Mouse (Mus musculus): Measurements from ENCODE around the gene Olfr1176. TPM values are rescaled to one million over a fixed set of nuclear protein-coding genes. Genes with fewer than 3 reads are reported as not detected.

The Olfr1176 gene
- polyA plus RNA-seq (2016; fragmentation: Nextera tagmentation; extraction: Ambion mirVana) = not detected in 2 replicates

- Histone ChIP-seq H3K4me3 (no peak within 1 kb of the TSS), H3K4me2 (replicated peaks) (no peak within 1 kb of the TSS), H3K36me3 (no peaks in the 10 kb centered on the region), H3K4me1 (no peaks in the 10 kb centered on the region), H3K9ac (no peak within 1 kb of the TSS), H3K9me3 (no peaks in the 10 kb centered on the region), H3K27me3 (replicated peaks) (no peaks in the 10 kb centered on the region), H3K27ac (no peak within 1 kb of the TSS)
- ATAC-seq (ENCODE audit: low FRiP score, low read depth) = no peak
- 82% methylated on average over 1 of the region's 1 CpGs for WGBS
These were observed at the start of gene Olfr1176 for GRCm38 (mm10) chr2:88336421-88336820. TSS of gene Olfr1176 (plus strand) at chr2:88336721.

- WGBS = 94% methylated on average over 4 of the region's 4 CpGs
- no peak for ATAC-seq (ENCODE audit: low FRiP score, low read depth)
- no peak within 1 kb of the TSS for H3K4me3 ChIP-seq
- H3K36me3 ChIP-seq = no peaks in the 10 kb centered on the region
- no peak within 1 kb of the TSS for H3K9ac ChIP-seq
- no peaks in the 10 kb centered on the region for H3K9me3 ChIP-seq
- no peak within 1 kb of the TSS for H3K4me2 ChIP-seq (replicated peaks)
- H3K27ac ChIP-seq = no peak within 1 kb of the TSS
- H3K27me3 ChIP-seq (replicated peaks) = no peaks in the 10 kb centered on the region
- H3K4me1 ChIP-seq = no peaks in the 10 kb centered on the region
These were observed 21.5 kb upstream of the Olfr1176 start, which contains the start of gene Olfr1174-ps for GRCm38 (mm10) chr2:88315035-88315434. TSS of gene Olfr1174-ps (minus strand) at chr2:88315135.

GRCm38 (mm10) chr2:88327115-88327514 is 9.4 kb upstream of the Olfr1176 start, which contains the start of gene Olfr1175-ps:
TSS of gene Olfr1175-ps (minus strand) at chr2:88327215.
- H3K36me3 ChIP-seq = no peaks in the 10 kb centered on the region
- 84% methylated on average over 2 of the region's 2 CpGs for WGBS
- no peak within 1 kb of the TSS for H3K9ac ChIP-seq
- H3K27ac ChIP-seq = no peak within 1 kb of the TSS
- H3K4me2 ChIP-seq (replicated peaks) = no peak within 1 kb of the TSS
- H3K4me1 ChIP-seq = no peaks in the 10 kb centered on the region
- H3K4me3 ChIP-seq = no peak within 1 kb of the TSS
- no peaks in the 10 kb centered on the region for H3K27me3 ChIP-seq (replicated peaks)
- ATAC-seq (ENCODE audit: low FRiP score, low read depth) = no peak
- no peaks in the 10 kb centered on the region for H3K9me3 ChIP-seq

- no peak within 1 kb of the TSS for H3K27ac ChIP-seq
- no peak for ATAC-seq (ENCODE audit: low FRiP score, low read depth)
These were observed 9.9 kb downstream of the Olfr1176 start, which contains the start of gene Olfr1177-ps for GRCm38 (mm10) chr2:88346392-88346791. TSS of gene Olfr1177-ps (minus strand) at chr2:88346492.

GRCm38 (mm10) chr2:88356304-88356703 is 19.8 kb downstream of the Olfr1176 start:
- Histone ChIP-seq H3K9me3 (no peaks in the 10 kb centered on the region), H3K4me3 (no peak overlapping the region), H3K36me3 (no peaks in the 10 kb centered on the region), H3K4me1 (no peaks in the 10 kb centered on the region), H3K4me2 (replicated peaks) (no peak overlapping the region), H3K9ac (no peak overlapping the region), H3K27ac (no peak overlapping the region), H3K27me3 (replicated peaks) (no peaks in the 10 kb centered on the region)
- WGBS = 9% methylated on average over 2 of the region's 2 CpGs
- no peak for ATAC-seq (ENCODE audit: low FRiP score, low read depth)

More at GRCm38 (mm10) chr2:88346392-88346791, 9.9 kb downstream of the Olfr1176 start, which contains the start of gene Olfr1177-ps:
- no peaks in the 10 kb centered on the region for H3K36me3 ChIP-seq
- WGBS = 86% methylated on average over 1 of the region's 1 CpGs
- H3K4me3 ChIP-seq = no peak within 1 kb of the TSS
- no peaks in the 10 kb centered on the region for H3K4me1 ChIP-seq
- no peaks in the 10 kb centered on the region for H3K9me3 ChIP-seq
- no peak within 1 kb of the TSS for H3K9ac ChIP-seq
- no peaks in the 10 kb centered on the region for H3K27me3 ChIP-seq (replicated peaks)
- H3K4me2 ChIP-seq (replicated peaks) = no peak within 1 kb of the TSS

GRCm38 (mm10) chr2:88386762-88387161 is 50.2 kb downstream of the Olfr1176 start, which contains the start of gene Olfr1178:
TSS of gene Olfr1178 (plus strand) at chr2:88387062.
- no peak within 1 kb of the TSS for H3K4me2 ChIP-seq (replicated peaks)
- H3K36me3 ChIP-seq = no peaks in the 10 kb centered on the region
- no peaks in the 10 kb centered on the region for H3K27me3 ChIP-seq (replicated peaks)
- no peaks in the 10 kb centered on the region for H3K9me3 ChIP-seq
- H3K4me1 ChIP-seq = no peaks in the 10 kb centered on the region
- no peak within 1 kb of the TSS for H3K4me3 ChIP-seq
- ATAC-seq (ENCODE audit: low FRiP score, low read depth) = no peak
- 85% methylated on average over 1 of the region's 1 CpGs for WGBS
- no peak within 1 kb of the TSS for H3K9ac ChIP-seq
- H3K27ac ChIP-seq = no peak within 1 kb of the TSS

Other genes with a start within 250 kb of the Olfr1176 start
- gene Olfr1164, start 242.8 kb upstream of the Olfr1176 start, polyA plus RNA-seq (2016; fragmentation: Nextera tagmentation; extraction: Ambion mirVana) = not detected in 2 replicates
- gene Olfr1166, start 208.4 kb upstream of the Olfr1176 start, polyA plus RNA-seq (2016; fragmentation: Nextera tagmentation; extraction: Ambion mirVana) = not detected in 2 replicates
- gene Olfr1167, start 181.5 kb upstream of the Olfr1176 start, polyA plus RNA-seq (2016; fragmentation: Nextera tagmentation; extraction: Ambion mirVana) = not detected in 2 replicates
- not detected in 2 replicates for gene Olfr1168, start 154.8 kb upstream of the Olfr1176 start, polyA plus RNA-seq (2016; fragmentation: Nextera tagmentation; extraction: Ambion mirVana)
- gene Olfr1170, start 108.4 kb upstream of the Olfr1176 start, polyA plus RNA-seq (2016; fragmentation: Nextera tagmentation; extraction: Ambion mirVana) = not detected in 2 replicates
- gene Olfr1173, start 56.8 kb upstream of the Olfr1176 start, polyA plus RNA-seq (2016; fragmentation: Nextera tagmentation; extraction: Ambion mirVana) = not detected in 2 replicates
- gene Olfr1174-ps, start 21.6 kb upstream of the Olfr1176 start, polyA plus RNA-seq (2016; fragmentation: Nextera tagmentation; extraction: Ambion mirVana) = not detected in 2 replicates
- gene Olfr1175-ps, start 9.5 kb upstream of the Olfr1176 start, polyA plus RNA-seq (2016; fragmentation: Nextera tagmentation; extraction: Ambion mirVana) = not detected in 2 replicates
- gene Olfr1177-ps, start 9.8 kb downstream of the Olfr1176 start, polyA plus RNA-seq (2016; fragmentation: Nextera tagmentation; extraction: Ambion mirVana) = not detected in 2 replicates
- gene Olfr1178, start 50.3 kb downstream of the Olfr1176 start, polyA plus RNA-seq (2016; fragmentation: Nextera tagmentation; extraction: Ambion mirVana) = not detected in 2 replicates
- not detected in 2 replicates for gene Olfr1179, start 69.7 kb downstream of the Olfr1176 start, polyA plus RNA-seq (2016; fragmentation: Nextera tagmentation; extraction: Ambion mirVana)
- gene Olfr1180, start 82.4 kb downstream of the Olfr1176 start, polyA plus RNA-seq (2016; fragmentation: Nextera tagmentation; extraction: Ambion mirVana) = not detected in 2 replicates
- gene Olfr1181, start 89.5 kb downstream of the Olfr1176 start, polyA plus RNA-seq (2016; fragmentation: Nextera tagmentation; extraction: Ambion mirVana) = not detected in 2 replicates
- gene Gm13757, start 112.4 kb downstream of the Olfr1176 start, polyA plus RNA-seq (2016; fragmentation: Nextera tagmentation; extraction: Ambion mirVana) = not detected in 2 replicates
- gene Olfr1183, start 118.1 kb downstream of the Olfr1176 start, polyA plus RNA-seq (2016; fragmentation: Nextera tagmentation; extraction: Ambion mirVana) = not detected in 2 replicates
- gene Olfr1184, start 146.9 kb downstream of the Olfr1176 start, polyA plus RNA-seq (2016; fragmentation: Nextera tagmentation; extraction: Ambion mirVana) = not detected in 2 replicates
- not detected in 2 replicates for gene Olfr1185-ps1, start 156.6 kb downstream of the Olfr1176 start, polyA plus RNA-seq (2016; fragmentation: Nextera tagmentation; extraction: Ambion mirVana)
- gene Olfr1186, start 181.8 kb downstream of the Olfr1176 start, polyA plus RNA-seq (2016; fragmentation: Nextera tagmentation; extraction: Ambion mirVana) = not detected in 2 replicates
- gene Olfr1188, start 220.2 kb downstream of the Olfr1176 start, polyA plus RNA-seq (2016; fragmentation: Nextera tagmentation; extraction: Ambion mirVana) = not detected in 2 replicates
- gene Olfr1189, start 249.7 kb downstream of the Olfr1176 start, polyA plus RNA-seq (2016; fragmentation: Nextera tagmentation; extraction: Ambion mirVana) = not detected in 2 replicates